Mouse (Mus musculus): ENCODE measurements around the gene Fam166a.

The Fam166a gene

DNA sequence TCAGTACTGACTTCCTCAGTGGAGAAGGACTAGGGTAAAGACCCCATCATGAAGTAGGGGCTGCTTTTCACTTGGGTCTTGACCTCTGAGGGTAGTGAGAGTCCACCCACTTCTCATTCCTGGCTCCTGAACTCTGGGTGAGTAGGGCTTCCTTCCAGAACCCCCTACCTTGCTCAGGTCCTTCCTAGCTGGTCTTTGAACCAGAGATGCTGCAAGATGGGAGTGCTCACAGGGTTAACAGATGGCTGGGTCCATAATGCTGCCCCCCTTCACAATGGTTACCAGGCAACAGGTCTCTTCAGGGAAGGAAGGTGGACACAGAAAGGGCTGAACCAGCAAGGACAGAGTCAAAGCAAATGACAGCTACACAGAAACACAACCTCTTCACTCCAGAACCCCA lies at the start of gene Fam166a:
Fam166a (plus strand) TSS at position 301 of the 400 bp plus-strand sequence.
- no peak for DNase-seq

DNA sequence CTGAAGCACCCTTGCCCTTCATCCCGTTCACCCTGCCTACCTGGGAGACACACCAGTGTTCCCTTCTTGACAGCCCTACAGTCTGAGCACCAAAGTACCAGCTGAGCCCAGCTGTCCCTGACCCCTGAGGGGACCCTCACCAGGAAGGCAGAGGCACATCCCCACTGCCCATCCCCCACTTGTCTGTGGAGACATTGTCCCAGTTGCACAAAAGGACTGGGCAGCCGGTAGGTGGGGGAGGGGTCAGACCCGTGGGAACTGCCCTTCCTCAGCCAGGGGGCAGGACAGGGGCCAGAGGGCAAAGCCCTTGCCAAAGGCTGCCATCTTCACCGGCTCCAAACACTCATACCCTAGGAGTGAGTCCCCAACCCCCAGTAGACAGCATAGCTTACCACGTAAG lies 48.8 kb upstream of the Fam166a start:
- DNase-seq, result no peak

DNA sequence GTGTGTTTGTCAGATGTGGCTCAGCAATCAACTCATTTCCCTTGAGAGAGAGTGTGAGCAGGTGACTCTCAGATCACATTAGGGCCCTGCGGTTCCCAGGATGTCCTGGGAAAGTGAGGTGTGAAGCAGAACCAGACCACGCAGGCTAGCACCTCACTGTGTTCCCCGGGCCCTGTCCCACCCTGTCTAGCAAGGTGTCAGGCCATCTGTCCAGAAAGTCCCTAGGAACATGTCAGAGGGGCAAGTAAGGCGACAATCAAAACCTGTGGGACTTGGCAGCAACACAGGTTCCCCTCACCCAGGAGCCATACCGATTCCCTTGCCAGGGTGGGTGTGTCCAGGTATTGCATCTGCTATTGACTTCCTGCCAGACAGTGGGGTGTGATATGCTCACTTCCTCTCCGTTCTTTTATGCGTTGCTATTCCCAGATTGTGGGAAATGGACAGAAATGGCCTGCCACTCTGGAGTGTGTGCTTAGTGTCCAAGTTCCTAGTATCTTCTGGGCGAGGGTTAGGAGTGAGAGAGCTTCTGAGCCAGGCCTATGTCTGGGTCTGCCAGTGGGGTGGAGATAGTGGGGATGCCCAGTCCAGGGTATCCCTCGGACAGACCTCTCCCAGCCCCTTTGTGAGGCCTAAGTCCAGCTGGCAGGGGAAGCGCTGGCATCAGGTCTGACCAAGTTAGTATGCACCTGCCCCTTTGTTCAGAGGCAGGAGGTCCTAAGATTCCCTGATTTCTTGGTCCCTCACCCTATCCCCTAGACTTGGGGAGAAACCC lies 48.0 kb upstream of the Fam166a start:
- no peak for DNase-seq

DNA sequence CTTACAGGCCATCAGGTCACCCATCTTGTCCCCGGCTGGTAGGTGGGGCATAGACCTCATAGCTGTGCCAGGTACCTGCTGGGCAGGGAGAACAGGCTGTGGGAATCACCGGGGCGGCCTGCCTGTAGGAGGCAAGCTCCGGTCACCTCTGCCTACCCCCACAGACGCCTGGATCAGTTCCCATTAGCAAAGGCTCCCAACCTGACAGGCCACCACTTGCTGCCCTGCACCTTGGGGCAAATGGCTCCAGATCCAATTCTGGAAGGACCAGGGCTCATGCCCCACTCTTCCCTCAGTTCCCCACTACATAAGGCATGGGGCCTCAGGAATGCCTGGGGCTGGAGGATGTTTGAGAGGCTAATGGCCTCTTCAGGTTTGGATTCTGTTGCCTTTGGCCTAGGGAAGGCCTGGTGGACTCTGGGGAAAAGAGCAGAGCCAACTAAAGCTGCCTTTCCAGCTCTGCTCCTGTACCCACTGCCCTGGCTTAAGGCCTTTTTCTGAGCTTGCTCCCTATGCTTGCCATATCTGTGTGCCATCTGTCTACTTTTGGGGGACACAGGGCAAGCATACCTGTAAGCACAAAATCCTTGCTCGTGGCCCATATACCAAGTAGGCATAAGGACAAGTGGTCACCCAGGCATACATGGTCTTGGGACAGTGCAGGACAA lies 47.3 kb upstream of the Fam166a start:
- DNase-seq, result no peak

DNA sequence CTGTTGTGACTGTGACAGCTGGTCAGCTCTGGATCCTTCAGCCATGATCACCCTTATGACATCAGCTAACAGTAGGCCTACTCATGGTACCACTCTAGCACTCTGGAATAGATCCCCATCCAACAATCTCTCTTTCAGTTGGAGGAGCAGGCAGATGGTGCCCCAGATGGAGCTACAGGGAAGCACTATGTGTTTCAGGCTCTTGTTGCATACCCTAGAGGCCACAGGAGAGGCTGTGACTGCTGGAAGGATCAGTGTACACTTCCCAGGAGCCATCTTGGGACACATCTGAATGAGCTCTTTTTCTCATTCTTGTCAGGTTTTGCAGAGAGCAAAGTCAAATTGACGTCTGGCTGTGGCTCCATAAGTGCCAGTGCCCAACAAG lies 46.8 kb upstream of the Fam166a start:
- DNase-seq, result no peak

DNA sequence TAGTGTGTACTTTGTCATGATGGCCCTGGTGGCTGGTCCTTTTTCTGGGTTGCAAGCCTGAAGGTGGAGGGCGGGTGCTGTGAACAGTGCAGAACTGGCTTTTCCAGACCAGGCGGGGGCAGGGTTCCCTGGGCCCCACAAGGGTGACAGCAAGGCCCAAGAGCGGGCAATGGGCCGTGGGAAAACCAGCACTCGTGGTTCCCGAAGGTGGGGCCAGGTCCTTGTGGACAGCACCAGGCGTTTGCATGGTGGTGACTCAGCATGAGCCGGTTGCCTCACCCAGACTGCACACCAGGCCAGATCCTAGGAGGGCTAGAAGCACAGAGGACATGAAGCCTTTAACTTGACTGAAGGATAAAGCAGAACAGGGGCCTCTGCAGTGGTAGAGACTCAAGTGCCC lies 45.9 kb upstream of the Fam166a start:
- no peak for DNase-seq

DNA sequence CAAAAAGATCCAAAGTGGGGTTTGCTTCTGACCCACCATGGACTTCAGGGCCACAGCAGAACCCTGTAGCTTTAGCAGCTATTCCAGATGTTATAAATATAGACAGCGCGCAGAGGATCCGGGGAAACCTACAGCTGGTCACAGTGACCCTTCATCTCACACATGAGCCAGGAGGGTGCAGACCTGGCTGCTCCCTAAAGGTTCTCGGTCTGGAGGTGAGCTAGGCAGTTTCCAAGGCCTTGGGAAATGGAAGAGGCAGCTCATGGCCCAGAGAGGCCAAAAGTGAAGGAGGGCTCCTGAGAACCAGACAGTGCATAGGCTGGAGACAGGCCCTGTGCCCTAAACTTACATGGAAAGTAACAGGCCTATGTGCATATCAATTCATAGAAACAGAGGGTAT lies 44.7 kb upstream of the Fam166a start:
- no peak for DNase-seq

DNA sequence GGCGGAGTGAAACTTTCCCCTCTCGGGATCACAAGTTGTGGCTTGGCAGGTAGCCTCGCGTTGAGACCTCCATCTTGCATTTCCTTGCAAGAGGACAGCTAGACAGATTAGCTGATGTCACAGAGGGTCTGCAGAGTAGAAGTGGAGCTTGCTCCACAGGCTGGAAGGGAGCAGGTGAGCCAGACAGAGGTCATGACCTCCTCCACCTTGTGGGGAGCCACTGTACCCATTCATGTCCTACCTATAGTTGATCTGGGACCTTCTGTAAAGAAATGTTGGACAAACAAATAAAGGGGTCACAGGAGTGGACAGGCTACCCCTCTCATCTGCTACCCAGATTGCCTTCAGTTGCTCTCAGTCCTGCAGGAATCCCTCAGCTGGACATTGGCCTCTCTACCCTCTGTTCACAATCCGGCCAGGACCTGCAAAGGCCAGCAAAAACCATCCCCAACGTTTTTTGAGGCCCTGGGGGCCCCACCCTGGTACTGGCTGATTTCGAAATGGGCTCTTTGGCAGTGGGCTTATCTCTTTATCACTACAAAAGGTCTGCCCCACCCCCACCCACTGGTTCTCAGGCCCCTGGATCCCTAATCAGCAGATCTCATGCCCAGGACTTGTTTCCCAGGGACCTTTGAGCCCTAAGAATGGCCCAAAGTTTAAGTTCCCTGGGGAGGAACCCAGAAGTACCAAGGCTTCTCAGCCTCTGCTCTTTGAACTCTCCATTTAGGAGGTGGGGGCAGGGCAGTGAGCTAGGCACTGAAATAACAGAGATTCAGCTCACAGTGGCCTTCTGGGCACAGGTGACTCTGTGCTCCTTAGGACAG lies 43.5 kb upstream of the Fam166a start:
- peak; percentile 82 to 88 for DNase-seq

DNA sequence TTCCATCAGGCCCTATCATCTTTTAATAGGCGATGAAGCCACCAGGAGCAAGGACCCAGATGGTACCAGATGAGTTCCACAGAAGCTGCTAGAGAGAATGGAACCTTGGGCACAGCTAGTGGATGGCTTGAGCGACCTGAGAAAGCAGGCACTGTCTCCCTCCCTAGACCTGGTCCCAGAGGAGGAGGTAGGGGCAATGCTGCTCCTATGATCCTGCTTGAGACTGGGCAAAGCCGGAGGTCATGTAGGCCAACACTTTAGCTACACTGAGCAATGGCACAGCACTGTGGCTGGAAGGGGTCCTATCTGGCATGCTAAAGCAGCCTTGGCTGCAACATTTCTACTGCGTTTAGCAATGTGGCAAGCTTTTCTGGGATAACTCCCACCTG lies 42.9 kb upstream of the Fam166a start:
- no peak for DNase-seq

DNA sequence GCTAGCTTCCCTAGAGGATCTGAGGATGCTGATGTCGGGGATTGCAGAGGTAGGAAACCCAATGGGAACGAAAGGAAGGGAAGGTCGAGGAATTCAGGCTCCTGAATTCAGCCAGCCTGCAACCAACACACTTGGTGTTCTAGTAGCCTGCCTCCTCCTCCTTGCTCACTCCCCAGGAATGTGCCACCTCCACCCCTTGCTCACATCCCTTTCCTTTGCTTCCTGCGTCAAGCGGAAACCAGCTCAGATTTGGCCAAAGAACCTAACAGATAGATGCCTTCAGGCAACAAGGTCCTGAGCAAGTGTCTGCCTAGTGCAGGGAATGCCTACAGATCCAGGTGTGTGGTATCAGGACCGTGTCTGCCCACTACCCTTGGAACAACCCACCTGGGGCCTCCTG lies 42.0 kb upstream of the Fam166a start:
- no peak for DNase-seq

DNA sequence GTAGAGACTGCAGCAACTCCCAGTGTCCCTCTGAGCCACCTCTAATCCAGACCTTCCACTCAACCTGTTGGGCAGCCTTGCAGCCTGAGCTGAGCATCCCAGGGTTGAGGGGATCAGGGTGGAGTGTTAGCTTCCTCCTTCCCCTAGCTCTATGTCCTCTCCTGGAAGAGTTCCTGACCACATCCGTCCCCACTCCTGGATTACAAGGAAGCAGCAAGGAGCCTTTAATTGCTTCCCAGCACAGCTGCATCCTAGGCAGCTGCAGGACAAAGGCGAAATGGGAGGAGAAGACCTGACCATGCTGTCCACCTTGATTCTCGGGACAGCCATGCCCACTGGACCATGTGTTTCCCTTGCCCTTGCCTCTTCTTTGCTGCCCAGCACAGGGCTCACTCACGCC lies 41.5 kb upstream of the Fam166a start:
- DNase-seq, result no peak

DNA sequence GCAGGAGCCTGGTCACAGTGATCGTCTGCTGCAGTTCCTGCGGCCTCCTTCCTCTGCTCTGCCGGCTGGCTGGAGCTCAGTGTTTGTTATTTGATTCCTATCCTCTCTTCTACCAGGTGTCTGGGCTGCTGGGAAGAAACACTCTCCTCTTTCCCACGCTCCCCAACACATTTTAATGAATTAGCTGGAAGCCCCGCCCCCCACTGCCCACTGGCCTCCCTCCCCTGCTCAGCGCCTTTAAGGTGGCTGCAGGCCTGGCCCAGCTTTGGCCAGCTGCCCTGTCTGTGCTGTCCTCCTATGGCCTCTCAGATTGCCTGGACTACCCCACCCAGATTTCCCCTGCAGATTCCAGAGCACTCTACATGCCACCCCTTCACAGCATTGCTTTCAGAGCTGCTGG lies 40.9 kb upstream of the Fam166a start:
- peak; percentile 61 to 63 for DNase-seq

DNA sequence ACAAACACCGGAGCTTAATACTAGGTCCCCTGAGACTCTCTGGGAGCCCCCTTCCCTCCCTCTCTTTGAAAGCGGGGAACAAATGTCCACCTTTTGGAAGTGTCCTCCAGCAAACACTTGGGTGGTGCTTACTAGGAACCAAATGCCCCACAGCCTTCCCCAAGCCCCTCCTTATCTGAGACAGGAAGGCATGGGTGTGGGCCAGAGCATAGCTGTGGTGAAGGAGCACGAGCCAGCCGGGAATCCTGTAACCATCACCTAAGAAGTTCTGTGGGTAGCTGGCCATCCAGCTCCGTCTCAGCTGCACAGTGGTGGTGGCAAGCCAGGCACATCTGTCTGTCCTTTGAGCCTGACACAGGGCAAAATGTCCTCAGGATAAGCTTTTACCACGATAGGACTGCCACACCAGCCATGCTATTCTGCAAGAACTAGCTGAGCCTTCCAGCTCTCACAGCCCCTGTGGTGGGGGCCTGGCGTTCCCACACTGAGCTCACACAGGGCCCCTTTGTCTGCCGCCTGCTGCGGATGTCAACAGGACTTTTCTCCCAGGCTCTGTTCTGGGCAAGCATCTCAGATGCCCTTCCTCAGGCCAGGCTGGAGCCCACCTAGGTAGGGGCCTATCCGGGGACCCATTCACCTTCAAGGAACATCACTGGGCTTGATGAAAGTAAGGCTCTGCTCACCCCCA lies 40.1 kb upstream of the Fam166a start:
- DNase-seq, result no peak

DNA sequence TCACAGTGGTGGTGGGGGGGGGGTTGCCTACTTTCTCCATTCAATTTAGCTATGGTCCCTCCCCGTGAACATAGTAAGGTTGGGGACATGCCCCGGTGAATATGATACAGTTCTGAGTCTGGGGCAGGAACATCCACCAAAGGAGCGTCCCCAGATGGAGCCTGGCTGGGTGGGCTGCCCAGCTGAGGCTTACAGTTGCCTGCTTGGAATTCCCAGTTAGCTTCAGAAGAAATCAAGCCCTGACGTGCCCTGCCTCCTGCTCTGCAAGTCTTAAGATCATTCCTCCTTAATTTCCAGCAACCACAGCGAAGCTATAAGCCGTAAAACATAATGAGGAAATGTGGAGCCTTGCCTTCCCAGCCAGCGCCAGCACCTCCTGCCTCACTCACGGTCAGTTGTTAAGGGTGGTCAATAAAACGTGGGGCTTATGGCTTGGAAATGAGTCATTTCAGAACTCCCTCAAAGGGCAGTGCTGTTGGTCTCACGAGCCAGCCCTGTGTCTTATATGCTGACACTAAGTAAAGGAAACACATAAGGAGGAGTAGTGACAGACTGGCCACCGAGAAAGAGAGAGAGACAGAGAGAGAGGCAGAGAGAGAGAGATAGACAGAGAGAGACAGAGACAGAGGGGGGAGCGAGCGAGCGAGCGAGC lies 38.9 kb upstream of the Fam166a start:
- no peak for DNase-seq

DNA sequence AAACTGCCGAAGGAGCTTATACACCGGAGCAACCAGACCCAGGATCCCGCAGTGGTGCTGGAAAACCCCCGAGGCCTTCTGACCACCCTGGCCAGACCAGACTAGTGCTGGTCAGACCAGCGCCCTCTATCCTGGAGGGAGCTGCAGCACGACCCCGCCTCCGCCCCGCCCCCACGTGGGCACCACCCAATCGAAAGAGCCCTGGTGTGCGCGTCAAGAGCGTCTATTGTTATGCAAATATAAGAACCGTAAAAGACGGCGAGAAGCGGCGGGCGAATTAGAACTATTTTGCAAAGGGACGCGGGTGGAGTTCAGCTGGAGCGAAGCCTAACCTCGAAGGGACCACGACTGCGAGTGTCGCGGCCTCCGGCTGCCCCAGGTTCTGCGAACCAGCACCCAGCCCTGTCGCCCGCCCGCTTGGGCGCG lies 38.1 kb upstream of the Fam166a start, which contains the start of gene Nrarp:
Nrarp (plus strand) TSS at position 281 of the 426 bp plus-strand sequence.
- DNase-seq, result peak; percentile 92

DNA sequence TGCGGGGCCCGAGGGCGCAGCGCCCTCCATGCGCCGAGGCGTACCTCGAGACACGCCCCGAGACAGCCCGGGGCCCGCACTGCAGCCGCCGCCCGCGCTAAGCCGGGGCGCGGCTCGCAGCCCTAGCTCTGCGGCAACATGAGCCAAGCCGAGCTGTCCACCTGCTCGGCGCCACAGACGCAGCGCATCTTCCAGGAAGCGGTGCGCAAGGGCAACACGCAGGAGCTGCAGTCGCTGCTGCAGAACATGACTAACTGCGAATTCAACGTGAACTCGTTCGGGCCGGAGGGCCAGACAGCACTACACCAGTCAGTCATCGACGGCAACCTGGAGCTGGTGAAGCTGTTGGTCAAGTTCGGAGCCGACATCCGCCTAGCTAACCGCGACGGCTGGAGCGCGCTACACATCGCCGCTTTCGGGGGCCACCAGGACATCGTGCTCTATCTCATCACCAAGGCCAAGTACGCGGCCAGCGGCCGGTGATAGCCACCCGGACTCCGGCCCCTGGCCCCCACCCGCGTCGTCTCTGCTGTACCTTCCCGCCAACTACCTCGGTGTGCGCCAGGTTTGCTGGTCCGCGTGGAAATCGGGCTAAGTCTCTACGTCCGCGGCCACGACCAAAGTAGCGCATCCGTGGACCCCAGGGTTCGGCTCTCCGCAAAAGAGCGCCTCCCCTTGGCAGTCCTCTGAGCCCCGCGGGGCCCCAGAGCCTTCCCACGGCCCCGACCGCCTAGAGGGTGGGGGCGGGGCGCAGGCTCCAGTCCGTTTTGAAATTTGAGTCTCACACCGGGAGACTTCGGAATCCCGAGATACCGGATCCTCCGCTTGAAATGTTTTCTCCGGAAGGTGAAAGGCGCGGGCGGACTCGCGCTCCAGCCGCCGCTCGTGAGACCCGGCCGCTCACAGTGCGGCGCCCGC lies 37.3 kb upstream of the Fam166a start:
- DNase-seq, result no peak

DNA sequence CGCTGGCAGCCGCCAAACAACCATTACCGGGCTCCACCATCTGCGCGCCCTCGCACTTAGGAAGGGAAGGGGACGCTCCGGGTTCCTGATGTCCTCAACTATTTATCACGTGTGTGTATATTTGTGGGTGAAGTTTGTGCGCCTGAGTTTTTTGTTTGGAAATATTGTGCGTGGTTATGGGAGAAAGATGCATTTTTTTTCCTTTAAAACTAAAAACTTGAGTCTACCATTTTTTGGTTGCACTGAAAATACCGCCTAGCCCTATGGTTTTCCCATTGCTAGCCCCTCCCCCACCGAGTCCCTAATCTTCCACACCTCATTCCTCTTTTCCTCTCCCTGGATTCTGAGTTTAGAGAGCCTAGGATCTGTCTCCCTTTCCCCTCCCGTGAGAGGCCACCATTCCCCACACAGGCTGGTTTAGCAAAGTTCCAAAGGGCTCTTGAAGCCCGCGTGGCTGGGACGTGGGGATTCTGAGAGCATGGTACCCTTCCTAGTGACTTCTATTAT lies 36.6 kb upstream of the Fam166a start:
- no peak for DNase-seq

DNA sequence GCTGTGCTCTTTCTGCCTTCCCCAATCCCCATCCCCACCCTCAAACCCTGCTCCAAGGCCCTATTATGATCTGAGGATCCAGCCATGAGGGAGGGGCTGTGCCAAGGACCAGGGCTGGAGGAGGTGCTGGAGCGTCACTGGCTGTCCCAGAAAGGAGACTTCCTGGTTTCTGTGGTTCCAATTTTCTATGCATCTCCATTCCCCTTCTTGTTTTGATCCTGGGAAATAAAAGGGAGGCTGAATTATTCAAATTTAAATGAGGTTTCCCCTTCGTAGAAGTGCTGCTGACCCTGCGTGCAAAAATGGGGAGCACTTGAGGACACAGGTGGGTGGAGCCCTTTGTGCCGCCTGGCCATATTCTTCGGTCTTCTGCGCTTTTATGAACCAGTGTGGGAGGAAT lies 35.9 kb upstream of the Fam166a start:
- DNase-seq, result no peak

DNA sequence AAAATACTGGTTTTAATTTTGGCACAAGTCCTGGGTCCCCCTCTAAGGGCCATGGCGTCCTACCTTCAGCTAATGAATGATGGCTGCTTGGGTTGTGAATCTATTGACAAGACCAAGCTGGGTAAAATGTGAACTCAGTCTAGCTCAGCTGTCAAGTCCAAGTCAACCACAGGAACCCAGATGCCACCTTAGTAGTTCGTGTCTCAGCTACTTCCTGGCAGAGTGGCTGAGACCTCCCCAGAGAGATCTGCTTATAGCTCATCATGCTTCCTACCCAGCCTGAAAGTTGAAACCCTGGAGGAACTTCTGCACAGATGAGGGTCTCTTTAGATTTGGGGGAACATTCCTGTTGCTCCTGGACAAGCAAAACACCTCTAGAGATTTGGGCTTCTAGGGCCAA lies 35.2 kb upstream of the Fam166a start:
- DNase-seq, result no peak

DNA sequence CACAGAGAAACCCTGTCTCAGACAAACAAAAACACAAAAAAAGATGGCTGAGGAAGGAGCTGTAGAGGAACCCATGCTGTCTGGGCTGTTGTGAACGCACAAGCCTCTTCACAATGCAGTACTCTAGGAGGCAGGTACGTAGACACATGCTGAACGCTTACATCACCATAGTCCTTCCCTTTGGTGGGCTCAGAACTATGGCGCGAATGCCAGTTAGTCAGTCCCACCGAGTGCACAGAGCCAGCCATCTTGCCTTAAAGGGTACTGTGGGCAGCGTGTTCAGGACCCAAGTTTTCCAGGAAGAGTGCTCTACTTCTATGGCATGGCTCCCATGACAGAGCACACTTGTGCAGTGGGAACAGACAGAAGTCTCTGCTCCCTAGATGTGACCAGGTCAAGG lies 34.0 kb upstream of the Fam166a start:
- DNase-seq, result no peak
